Mouse (Mus musculus) cortical plate, adult 2 months (tissue): ENCODE data around the gene Pyroxd2.

Experiments
- CTCF ChIP-seq: fragments of 200-500 bp; IDR thresholded peaks from 2 replicates; pipeline ENCODE4 v1.5.1; 2011; ENCODE audit warnings: mild to moderate bottlenecking, control low read depth, low read length; ENCODE audit not compliant: insufficient read depth; ENCODE audit errors: extremely low read depth
- POLR2A ChIP-seq: fragments of 200-500 bp; IDR thresholded peaks from 2 replicates; pipeline ENCODE4 v1.6.1; 2011; ENCODE audit warnings: mild to moderate bottlenecking, low read length, control low read depth; ENCODE audit not compliant: insufficient read depth; ENCODE audit errors: extremely low read depth

DNA sequence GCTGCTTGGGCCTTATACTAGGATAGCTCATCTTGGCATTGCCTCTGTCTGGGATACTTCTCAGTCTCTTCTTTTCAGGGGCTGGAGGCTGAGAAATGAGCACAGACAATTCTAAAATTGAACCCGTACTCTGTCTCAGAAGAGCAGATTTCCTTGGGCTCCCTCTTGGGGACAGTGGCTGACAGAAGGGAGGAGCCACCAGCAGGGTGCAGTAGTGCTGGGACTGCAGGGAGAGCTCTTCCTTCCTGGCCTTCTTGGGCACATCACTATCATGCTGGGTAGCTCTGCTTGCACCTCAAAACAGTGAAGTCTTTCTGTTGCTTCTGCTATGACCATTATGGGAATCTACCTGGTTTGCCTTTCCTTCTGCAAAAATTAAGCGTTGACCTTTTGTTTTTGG is 32.6 kb upstream of the Pyroxd2 start:
- TF ChIP-seq CTCF (0 out of 2 replicates have a peak, but pooled peaks have one; percentile 21), POLR2A (no peak)
